Mouse (Mus musculus) testis, adult 2 months (tissue): ENCODE data around the gene Pld6. TPM values are rescaled to one million over a fixed set of nuclear protein-coding genes. Genes with fewer than 3 reads are reported as not detected.

Experiments used
- H3K27ac ChIP-seq: fragments of 200-500 bp; 2 replicates; pipeline ENCODE4 v1.5.1; 2012; ENCODE audit warnings: low read depth, low read length; ENCODE audit not compliant: control insufficient read depth, insufficient read depth
- H3K27me3 ChIP-seq: fragments of 200-500 bp; 2 replicates; pipeline ENCODE4 v1.6.1; 2012; ENCODE audit warnings: mild to moderate bottlenecking, low read length, moderate library complexity; ENCODE audit not compliant: control insufficient read depth, insufficient read depth
- H3K36me3 ChIP-seq: fragments of 200-500 bp; 2 replicates; pipeline ENCODE4 v1.6.1; 2012; ENCODE audit warnings: mild to moderate bottlenecking, low read length; ENCODE audit not compliant: control insufficient read depth, insufficient read depth
- H3K4me1 ChIP-seq: fragments of 200-500 bp; 2 replicates; pipeline ENCODE4 v1.6.1; 2012; ENCODE audit warnings: low read length; ENCODE audit not compliant: control insufficient read depth, insufficient read depth
- H3K4me3 ChIP-seq: fragments of 200-500 bp; 2 replicates; pipeline ENCODE4 v1.5.1; 2012; ENCODE audit warnings: low read depth, mild to moderate bottlenecking, low read length, moderate library complexity, mixed read lengths; ENCODE audit not compliant: control insufficient read depth
- CTCF ChIP-seq: fragments of 200-500 bp; IDR thresholded peaks from 2 replicates; pipeline ENCODE4 v1.5.1; 2012; ENCODE audit warnings: low read depth, mild to moderate bottlenecking, inconsistent platforms, low read length, moderate library complexity; ENCODE audit not compliant: control insufficient read depth, insufficient read depth, insufficient replicate concordance
- POLR2A ChIP-seq: fragments of 200-500 bp; IDR thresholded peaks from 2 replicates; pipeline ENCODE4 v1.6.1; 2012; ENCODE audit warnings: low read depth, mild to moderate bottlenecking, inconsistent platforms, low read length, moderate library complexity; ENCODE audit not compliant: control insufficient read depth
- polyA plus RNA-seq: library from polyadenylated mRNA; depleted of rRNA; stranded (reverse); fragments of >200 nt; gene quantifications from 2 replicates; pipeline ENCODE4 v1.2.3, GENCODE M21; 2012; rRNA removed

The Pld6 gene
- polyA plus RNA-seq, result 101 and 110 TPM in 2 replicates

GRCm38 (mm10) chr11:59787199-59787781, at the start of gene Pld6:
Gene Pld6, minus strand, starts transcription at chr11:59787645.
- no peaks in the 10 kb centered on the region for H3K27me3 ChIP-seq
- H3K27ac ChIP-seq, result peak within 1 kb of the TSS; percentile 92
- peaks cover 6% of the 10 kb centered on the region for H3K36me3 ChIP-seq
- TF ChIP-seq CTCF (no peak), POLR2A (peak; percentile 31)
- H3K4me3 ChIP-seq, result peak within 1 kb of the TSS; percentile 85
- peaks cover 7% of the 10 kb centered on the region for H3K4me1 ChIP-seq

DNA sequence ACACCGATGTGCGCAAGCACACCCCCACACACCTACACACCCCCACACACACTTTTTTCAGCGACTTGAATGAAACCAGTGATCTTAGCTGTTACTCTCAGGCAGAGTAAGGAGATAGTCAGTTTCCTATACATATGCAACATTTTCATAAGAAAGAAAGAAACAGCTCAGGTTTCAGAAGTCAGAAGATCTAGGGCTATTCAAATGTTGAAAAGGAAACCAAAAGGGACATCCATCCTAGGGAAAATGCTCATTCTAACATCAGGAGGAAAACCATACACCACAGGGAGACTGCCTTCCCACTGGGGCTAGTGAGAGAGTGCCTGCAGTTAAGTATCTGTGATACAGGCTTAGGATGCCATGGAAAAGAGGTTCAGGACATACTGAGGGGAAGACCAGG, 34.2 kb upstream of the Pld6 start:
- H3K4me1 ChIP-seq, result no peaks in the 10 kb centered on the region
- TF ChIP-seq CTCF, result no peak
- TF ChIP-seq POLR2A, result no peak
- peaks cover 2% of the 10 kb centered on the region for H3K36me3 ChIP-seq
- no peaks in the 10 kb centered on the region for H3K27me3 ChIP-seq
- H3K27ac ChIP-seq, result no peak overlapping the region
- no peak overlapping the region for H3K4me3 ChIP-seq

- Histone ChIP-seq H3K36me3 (peaks cover 2% of the 10 kb centered on the region), H3K27me3 (no peaks in the 10 kb centered on the region), H3K27ac (no peak overlapping the region), H3K4me1 (no peaks in the 10 kb centered on the region), H3K4me3 (no peak overlapping the region)
- TF ChIP-seq CTCF (no peak), POLR2A (no peak)
These were observed 30.5 kb upstream of the Pld6 start for GRCm38 (mm10) chr11:59817916-59818315.

- H3K4me1 ChIP-seq, result peaks cover 2% of the 10 kb centered on the region
- no peak overlapping the region for H3K4me3 ChIP-seq
- no peaks in the 10 kb centered on the region for H3K27me3 ChIP-seq
- H3K27ac ChIP-seq, result no peak overlapping the region
- TF ChIP-seq CTCF (no peak), POLR2A (no peak)
- peaks cover 2% of the 10 kb centered on the region for H3K36me3 ChIP-seq
These were observed 28.1 kb upstream of the Pld6 start for GRCm38 (mm10) chr11:59815482-59816065.

- H3K4me1 ChIP-seq, result peaks cover 2% of the 10 kb centered on the region
- TF ChIP-seq POLR2A (no peak), CTCF (no peak)
These were observed 27.5 kb upstream of the Pld6 start for GRCm38 (mm10) chr11:59814936-59815335.

GRCm38 (mm10) chr11:59814311-59814710, 26.9 kb upstream of the Pld6 start:
- no peak overlapping the region for H3K4me3 ChIP-seq
- H3K4me1 ChIP-seq, result peaks cover 2% of the 10 kb centered on the region
- TF ChIP-seq POLR2A (no peak), CTCF (no peak)
- H3K36me3 ChIP-seq, result no peaks in the 10 kb centered on the region
- no peak overlapping the region for H3K27ac ChIP-seq
- H3K27me3 ChIP-seq, result no peaks in the 10 kb centered on the region

More at GRCm38 (mm10) chr11:59814936-59815335, 27.5 kb upstream of the Pld6 start:
- no peaks in the 10 kb centered on the region for H3K27me3 ChIP-seq
- H3K4me3 ChIP-seq, result no peak overlapping the region
- H3K36me3 ChIP-seq, result peaks cover 2% of the 10 kb centered on the region
- H3K27ac ChIP-seq, result no peak overlapping the region

GRCm38 (mm10) chr11:59813276-59813675, 25.8 kb upstream of the Pld6 start:
- Histone ChIP-seq H3K4me3 (no peak overlapping the region), H3K4me1 (peaks cover 7% of the 10 kb centered on the region), H3K36me3 (no peaks in the 10 kb centered on the region), H3K27me3 (no peaks in the 10 kb centered on the region), H3K27ac (peak overlapping the region; percentile 14; the same call in 1 of the 2 replicates)
- TF ChIP-seq CTCF, result no peak
- no peak for TF ChIP-seq POLR2A
